Mouse (Mus musculus): ENCODE measurements around the gene Lactb.

DNA sequence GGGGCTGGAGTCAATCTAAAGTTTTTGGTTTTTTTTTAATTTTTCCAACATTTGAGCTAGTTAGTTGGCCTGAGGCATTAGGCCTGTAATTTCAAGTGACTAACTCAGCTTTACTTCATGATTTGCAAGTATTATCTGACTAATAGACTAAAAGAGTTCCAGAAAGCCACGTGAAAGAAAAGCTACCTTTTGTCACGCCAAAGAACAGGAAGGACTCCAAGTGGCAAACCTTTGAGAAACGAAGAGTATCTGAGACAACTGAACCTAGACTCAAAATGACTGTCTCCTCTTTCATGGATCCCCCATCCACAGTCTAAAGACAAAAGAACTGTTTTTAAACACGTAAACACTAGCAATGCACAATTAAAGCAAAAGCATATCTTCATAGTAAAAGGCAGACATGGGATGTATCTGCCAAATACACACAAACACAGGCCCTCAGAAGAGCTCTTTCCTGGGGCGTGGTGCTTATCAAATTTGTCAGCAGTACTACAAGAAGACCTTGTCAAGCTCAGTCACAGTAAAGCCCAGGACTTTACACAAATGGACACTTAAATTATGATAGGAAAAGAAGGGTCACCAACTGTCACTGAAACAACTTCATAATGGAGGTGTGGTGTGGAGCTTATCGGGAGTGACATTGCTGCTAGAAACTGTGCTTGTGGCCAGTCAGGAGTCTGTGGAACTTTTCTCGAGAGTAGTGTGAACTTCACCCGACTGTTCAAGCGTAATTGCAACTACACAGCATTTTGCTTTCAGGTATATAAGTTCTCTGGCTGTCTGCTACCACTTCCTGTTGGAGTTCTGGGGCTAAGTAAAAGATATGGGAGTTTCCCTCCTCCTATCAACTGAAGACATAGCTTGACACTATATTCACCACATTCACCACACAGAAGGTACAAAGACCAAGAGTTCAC is 59.2 kb downstream of the Lactb start:
- TF ChIP-seq CTCF (conservative IDR thresholded peaks at IDR 0.05 in 1 of 2, IDR thresholded peaks at IDR 0.05 in 1 of 2; ENCODE audit: low read depth in 2 of 2, low read length in 2 of 2): no peak
- TF ChIP-seq EP300 (IDR thresholded peaks at IDR 0.05; ENCODE audit: low read length): no peak
- no peak for TF ChIP-seq ETS1 (conservative IDR thresholded peaks at IDR 0.05; ENCODE audit: low read depth, low read length)
- no peak for TF ChIP-seq USF1 (IDR thresholded peaks at IDR 0.05; ENCODE audit: low read depth, low read length)
- TF ChIP-seq POLR2A (IDR thresholded peaks at IDR 0.05; ENCODE audit: low read depth, low read length): no peak
- TF ChIP-seq POLR2AphosphoS2 (IDR thresholded peaks at IDR 0.05; ENCODE audit: low read depth, low read length): no peak
- TF ChIP-seq ZC3H11A (IDR thresholded peaks at IDR 0.05; ENCODE audit: low read depth, low read length): no peak
- no peak for TF ChIP-seq CHD2 (IDR thresholded peaks at IDR 0.05; ENCODE audit: low read length)
- TF ChIP-seq USF2 (conservative IDR thresholded peaks at IDR 0.05; ENCODE audit: low read depth, low read length): no peak
- TF ChIP-seq ZKSCAN1 (IDR thresholded peaks at IDR 0.05; ENCODE audit: borderline replicate concordance, low read depth, low read length): no peak
- TF ChIP-seq HCFC1 (IDR thresholded peaks at IDR 0.05; ENCODE audit: low read depth, low read length): no peak
- 0 out of 2 replicates have a peak, but pooled peaks have one; percentile 14 for TF ChIP-seq SIN3A (IDR thresholded peaks at IDR 0.05; ENCODE audit: low read length)
- no peak for TF ChIP-seq MEF2A (IDR thresholded peaks at IDR 0.05; ENCODE audit: borderline replicate concordance, low read depth, low read length)
- TF ChIP-seq ELF1 (IDR thresholded peaks at IDR 0.05; ENCODE audit: low read depth, low read length): 0 out of 2 replicates have a peak, but pooled peaks have one; percentile 31

Measured in CH12.LX (cell line).